Mouse (Mus musculus) liver, embryonic 14.5 days (tissue): Measurements from ENCODE around the gene Sar1b. TPM values are rescaled to one million over a fixed set of nuclear protein-coding genes. Genes with fewer than 3 reads are reported as not detected.
A peak's percentile ranks its signal among the peaks of the same experiment; 100 is the strongest.

ENCODE experiments used
- ATAC-seq: fragments of 200-750 bp; cut with Nextera tagmentation; 2 replicates; pipeline ENCODE4 v1.8.0; 2017; ENCODE audit warnings: moderate number of reproducible peaks, mild to moderate bottlenecking, moderate library complexity; ENCODE audit not compliant: insufficient read depth
- DNase-seq, 3 experiments: peaks; one replicate each; pipeline ENCODE4 v3.0.0-alpha.2; 2012 to 2013; ENCODE audit warnings: low read depth in 3 of 3, low spot score in 3 of 3
- H3K27ac ChIP-seq: fragments of 300-500 bp; sonication (generic); 2 replicates; pipeline ENCODE4 v1.5.1; 2014; ENCODE audit warnings: moderate library complexity, mild to moderate bottlenecking, control low read depth, inconsistent platforms
- H3K27me3 ChIP-seq: fragments of 300-500 bp; sonication (generic); 2 replicates; pipeline ENCODE4 v1.6.1; 2014; ENCODE audit warnings: mild to moderate bottlenecking, low read length, moderate library complexity; ENCODE audit not compliant: control insufficient read depth, insufficient read depth
- H3K36me3 ChIP-seq: fragments of 300-500 bp; sonication (generic); replicated peaks from 2 replicates; pipeline ENCODE4 v1.6.1; 2014; ENCODE audit warnings: low read depth; ENCODE audit not compliant: control insufficient read depth, insufficient read depth
- H3K4me1 ChIP-seq, 2 experiments: fragments of 200-500 bp in 1 of 2; fragments of 300-500 bp in 1 of 2; sonication (generic) in 1 of 2; replicated peaks; 2 replicates each; pipeline ENCODE4 v1.6.1; 2012 to 2014; ENCODE audit warnings: antibody characterized with exemption in 1 of 2, inconsistent platforms in 1 of 2, low read length in 1 of 2; ENCODE audit not compliant: control insufficient read depth in 2 of 2, insufficient read depth in 2 of 2
- H3K4me2 ChIP-seq: fragments of 300-500 bp; sonication (generic); 2 replicates; pipeline ENCODE4 v1.6.1; 2014; ENCODE audit warnings: low read depth, mild to moderate bottlenecking, control low read depth, moderate library complexity
- H3K4me3 ChIP-seq, 2 experiments: fragments of 200-500 bp in 1 of 2; fragments of 300-500 bp in 1 of 2; sonication (generic) in 1 of 2; 2 replicates each; pipeline ENCODE4 v1.5.1; 2012 to 2014; ENCODE audit warnings: low read depth in 2 of 2, low read length in 2 of 2, mild to moderate bottlenecking in 2 of 2, control low read depth in 1 of 2, inconsistent platforms in 1 of 2, moderate library complexity in 1 of 2; ENCODE audit not compliant: insufficient read depth in 1 of 2
- H3K9ac ChIP-seq: fragments of 300-500 bp; sonication (generic); replicated peaks from 2 replicates; pipeline ENCODE4 v1.6.1; 2014; ENCODE audit warnings: mild to moderate bottlenecking, control low read depth, moderate library complexity
- H3K9me3 ChIP-seq: fragments of 300-500 bp; sonication (generic); 2 replicates; pipeline ENCODE4 v1.6.1; 2016; ENCODE audit warnings: low read length, mixed read lengths; ENCODE audit not compliant: control insufficient read depth
- CTCF ChIP-seq: IDR thresholded peaks from 2 replicates; pipeline ENCODE4 v1.5.1; 2016; ENCODE audit warnings: antibody characterized with exemption, low read depth, control low read depth
- EP300 ChIP-seq: IDR thresholded peaks from 2 replicates; pipeline ENCODE4 v1.6.1; 2016; ENCODE audit warnings: antibody characterized with exemption, low read depth
- WGBS: fragments of 180-500 bp; shearing (Covaris S2); extraction: QIAGEN DNeasy Blood & Tissue Kit; methylation state at CpG from one replicate; pipeline ENCODE4 v1.1.7; 2014; ENCODE audit not compliant: insufficient replicate concordance; 5-methylcytosine and 5-hydroxymethylcytosine counted together
- polyA plus RNA-seq, 2 experiments: library from polyadenylated mRNA; depleted of rRNA in 1 of 2; stranded (reverse) in 1 of 2; unstranded in 1 of 2; fragments of >200 nt; fragmentation: Nextera tagmentation in 1 of 2; extraction: Ambion mirVana in 1 of 2; gene quantifications; 2 replicates each; pipeline versions ENCODE4 v1.2.1 to v1.2.3; 2012 to 2014

Gene Sar1b
- polyA plus RNA-seq, 2 experiments, result 35.2 to 80.7 TPM

- H3K4me1 ChIP-seq, result peaks cover 8 to 11% of the 10 kb centered on the region in 2 experiments
- H3K4me3 ChIP-seq, result no peak overlapping the region
- TF ChIP-seq CTCF, result no peak
- TF ChIP-seq EP300, result no peak
- ATAC-seq, result peak; percentile 35; the same call in 1 of the 2 replicates
- peak in 1 of 3 experiments; percentile 27 for DNase-seq
- H3K9ac ChIP-seq, result no peak overlapping the region
- H3K27ac ChIP-seq, result no peak overlapping the region
- H3K27me3 ChIP-seq, result no peaks in the 10 kb centered on the region
- no peaks in the 10 kb centered on the region for H3K9me3 ChIP-seq
- whole genome bisulfite sequencing, result 54% methylated on average over 3 of the region's 3 CpGs
- no peak overlapping the region for H3K4me2 ChIP-seq
- H3K36me3 ChIP-seq, result peaks cover 10% of the 10 kb centered on the region
These were observed 12.0 kb downstream of the Sar1b start for GRCm38 (mm10) chr11:51775507-51775906.

GRCm38 (mm10) chr11:51777478-51777877, 14.0 kb downstream of the Sar1b start:
- no peak for TF ChIP-seq CTCF
- no peak for TF ChIP-seq EP300
- H3K4me2 ChIP-seq, result no peak overlapping the region
- H3K36me3 ChIP-seq, result peaks cover 22% of the 10 kb centered on the region
- H3K4me3 ChIP-seq, result no peak overlapping the region
- ATAC-seq (no peak), DNase-seq (no peak)
- 80% methylated on average over 5 of the region's 5 CpGs for WGBS
- no peaks in the 10 kb centered on the region for H3K9me3 ChIP-seq
- no peak overlapping the region for H3K27ac ChIP-seq
- H3K4me1 ChIP-seq, result peaks cover 8 to 11% of the 10 kb centered on the region in 2 experiments
- H3K27me3 ChIP-seq, result no peaks in the 10 kb centered on the region
- no peak overlapping the region for H3K9ac ChIP-seq

DNA sequence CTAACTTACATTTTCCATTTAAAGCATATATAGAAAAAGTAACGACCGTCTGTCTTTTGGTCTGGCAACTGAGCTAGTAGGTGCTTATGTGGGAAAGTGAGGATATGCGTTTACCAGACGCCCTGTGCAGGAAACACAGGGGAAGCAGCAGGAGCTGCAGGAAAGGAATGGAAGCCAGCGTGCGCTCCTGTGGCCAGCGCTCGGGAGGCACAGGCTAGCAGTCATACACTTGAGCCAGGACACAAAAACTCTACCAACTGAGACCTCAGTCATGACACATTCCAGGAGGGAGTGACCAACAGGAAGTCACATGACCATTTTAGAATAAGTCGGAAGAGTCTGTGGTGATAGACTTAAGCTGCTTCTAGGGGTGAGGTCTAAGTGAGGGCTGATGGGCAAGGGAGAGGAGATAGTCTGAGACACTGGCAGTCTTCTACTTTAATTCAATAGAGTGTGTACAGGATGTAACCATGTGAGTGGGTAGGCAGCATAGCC, 17.3 kb downstream of the Sar1b start:
- TF ChIP-seq EP300 (no peak), CTCF (no peak)
- H3K27me3 ChIP-seq, result no peaks in the 10 kb centered on the region
- peaks cover 2% of the 10 kb centered on the region in 2 experiments for H3K4me1 ChIP-seq
- WGBS, result 76% methylated on average over 9 of the region's 9 CpGs
- peaks cover 36% of the 10 kb centered on the region for H3K36me3 ChIP-seq
- no peak overlapping the region for H3K9ac ChIP-seq
- no peak for DNase-seq
- ATAC-seq, result no peak
- no peak overlapping the region for H3K27ac ChIP-seq
- no peak overlapping the region for H3K4me3 ChIP-seq
- H3K9me3 ChIP-seq, result no peaks in the 10 kb centered on the region
- H3K4me2 ChIP-seq, result no peak overlapping the region

- 75% methylated on average over 6 of the region's 6 CpGs for WGBS
- H3K9ac ChIP-seq, result no peak overlapping the region
- H3K36me3 ChIP-seq, result peaks cover 42% of the 10 kb centered on the region
- H3K4me3 ChIP-seq, result no peak overlapping the region
- no peak overlapping the region for H3K4me2 ChIP-seq
- TF ChIP-seq EP300 (no peak), CTCF (no peak)
- no peak for ATAC-seq
- no peaks in the 10 kb centered on the region for H3K4me1 ChIP-seq
- no peak for DNase-seq
- H3K9me3 ChIP-seq, result no peaks in the 10 kb centered on the region
- no peak overlapping the region for H3K27ac ChIP-seq
- H3K27me3 ChIP-seq, result no peaks in the 10 kb centered on the region
These were observed 19.2 kb downstream of the Sar1b start for GRCm38 (mm10) chr11:51782721-51783120.

DNA sequence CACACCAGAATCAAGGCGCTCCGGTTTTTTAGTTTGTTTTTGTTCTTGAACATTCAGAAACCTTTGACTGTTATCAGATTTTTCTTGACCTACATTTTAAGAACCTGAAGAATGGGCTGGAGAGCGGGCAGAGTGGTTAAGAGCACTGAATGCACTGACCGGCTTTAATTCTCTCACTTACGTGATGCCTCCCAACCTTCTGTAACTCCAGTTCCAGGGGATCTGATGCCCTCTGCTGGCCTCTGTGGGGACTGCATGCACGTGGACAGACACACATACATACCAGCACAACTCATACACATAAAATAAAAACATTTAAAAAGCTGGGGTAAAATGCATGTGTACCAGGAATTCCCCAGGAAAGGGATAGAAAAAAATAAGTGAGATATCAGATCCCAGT, 22.4 kb downstream of the Sar1b start:
- Histone ChIP-seq H3K36me3 (peaks cover 34% of the 10 kb centered on the region), H3K27me3 (no peaks in the 10 kb centered on the region), H3K4me1 (no peaks in the 10 kb centered on the region), H3K4me2 (no peak overlapping the region), H3K4me3 (no peak overlapping the region), H3K9ac (no peak overlapping the region), H3K9me3 (no peaks in the 10 kb centered on the region), H3K27ac (no peak overlapping the region)
- no peak for ATAC-seq
- no peak for TF ChIP-seq EP300
- peak; percentile 90 for TF ChIP-seq CTCF
- DNase-seq, result peak in 1 of 3 experiments; percentile 27
- 80% methylated on average over 6 of the region's 6 CpGs for WGBS
